Mouse (Mus musculus): Measurements from ENCODE around the gene Sec16b. TPM values are rescaled to one million over a fixed set of nuclear protein-coding genes. Genes with fewer than 3 reads are reported as not detected.

Gene Sec16b
- total RNA-seq, 1 experiment from 2014 or later, result 0.37 TPM

- no peak for ATAC-seq (replicated peaks; ENCODE audit: low read depth, poor library complexity, severe bottlenecking)
These were observed 6.3 kb downstream of the Sec16b start for GRCm38 (mm10) chr1:157512690-157513448.

- no peak for ATAC-seq (replicated peaks; ENCODE audit: low read depth, poor library complexity, severe bottlenecking)
These were observed 7.0 kb downstream of the Sec16b start for GRCm38 (mm10) chr1:157513559-157513958.

GRCm38 (mm10) chr1:157514298-157514697, 7.8 kb downstream of the Sec16b start:
- no peak for ATAC-seq (replicated peaks; ENCODE audit: low read depth, poor library complexity, severe bottlenecking)

- peak; percentile 48 for ATAC-seq (replicated peaks; ENCODE audit: low read depth, poor library complexity, severe bottlenecking)
These were observed 10.6 kb downstream of the Sec16b start for GRCm38 (mm10) chr1:157516838-157517808.

GRCm38 (mm10) chr1:157518111-157518523, 11.6 kb downstream of the Sec16b start:
- peak; percentile 79 for ATAC-seq (replicated peaks; ENCODE audit: low read depth, poor library complexity, severe bottlenecking)

- no peak for ATAC-seq (replicated peaks; ENCODE audit: low read depth, poor library complexity, severe bottlenecking)
These were observed 12.9 kb downstream of the Sec16b start for GRCm38 (mm10) chr1:157519396-157519795.

GRCm38 (mm10) chr1:157522322-157522721, 15.8 kb downstream of the Sec16b start:
- ATAC-seq (replicated peaks; ENCODE audit: low read depth, poor library complexity, severe bottlenecking), result no peak

- peak; percentile 27; the same call in 1 of the 2 replicates for ATAC-seq (replicated peaks; ENCODE audit: low read depth, poor library complexity, severe bottlenecking)
These were observed 18.2 kb downstream of the Sec16b start for GRCm38 (mm10) chr1:157524775-157525174.

- no peak for ATAC-seq (replicated peaks; ENCODE audit: low read depth, poor library complexity, severe bottlenecking)
These were observed 19.3 kb downstream of the Sec16b start for GRCm38 (mm10) chr1:157525692-157526354.

GRCm38 (mm10) chr1:157526625-157527024, 20.1 kb downstream of the Sec16b start:
- ATAC-seq (replicated peaks; ENCODE audit: low read depth, poor library complexity, severe bottlenecking), result no peak

GRCm38 (mm10) chr1:157532826-157533460, 26.4 kb downstream of the Sec16b start:
- peak; percentile 87 for ATAC-seq (replicated peaks; ENCODE audit: low read depth, poor library complexity, severe bottlenecking)

- ATAC-seq (replicated peaks; ENCODE audit: low read depth, poor library complexity, severe bottlenecking), result no peak
These were observed 29.0 kb downstream of the Sec16b start for GRCm38 (mm10) chr1:157535571-157535970.

GRCm38 (mm10) chr1:157536471-157536870, 29.9 kb downstream of the Sec16b start:
- ATAC-seq (replicated peaks; ENCODE audit: low read depth, poor library complexity, severe bottlenecking), result peak; percentile 78

- ATAC-seq (replicated peaks; ENCODE audit: low read depth, poor library complexity, severe bottlenecking), result no peak; the same call in 1 of the 2 replicates
These were observed 31.1 kb downstream of the Sec16b start for GRCm38 (mm10) chr1:157537636-157538035.

GRCm38 (mm10) chr1:157545056-157545455, 38.5 kb downstream of the Sec16b start:
- ATAC-seq (replicated peaks; ENCODE audit: low read depth, poor library complexity, severe bottlenecking), result no peak

GRCm38 (mm10) chr1:157547658-157548057, 41.1 kb downstream of the Sec16b start:
- peak; percentile 43; the same call in 1 of the 2 replicates for ATAC-seq (replicated peaks; ENCODE audit: low read depth, poor library complexity, severe bottlenecking)

GRCm38 (mm10) chr1:157549721-157550120, 43.2 kb downstream of the Sec16b start:
- peak; percentile 35; the same call in 1 of the 2 replicates for ATAC-seq (replicated peaks; ENCODE audit: low read depth, poor library complexity, severe bottlenecking)

GRCm38 (mm10) chr1:157552749-157553451, 46.4 kb downstream of the Sec16b start:
- peak; percentile 92 for ATAC-seq (replicated peaks; ENCODE audit: low read depth, poor library complexity, severe bottlenecking)

GRCm38 (mm10) chr1:157554163-157554562, 47.6 kb downstream of the Sec16b start:
- peak; percentile 63 for ATAC-seq (replicated peaks; ENCODE audit: low read depth, poor library complexity, severe bottlenecking)

Measured in common myeloid progenitor, adult 5-6 weeks (primary cell).